Mouse (Mus musculus) liver, embryonic 15.5 days (tissue): ENCODE measurements around the gene Vmn1r112. TPM values are rescaled to one million over a fixed set of nuclear protein-coding genes. Genes with fewer than 3 reads are reported as not detected.
"Not testable (repeated sequence)": the region's sequence is repeated elsewhere in the genome, so short reads cannot be mapped to it uniquely, and the experiment has no call there.

Source experiments
- ATAC-seq: fragments of 200-750 bp; cut with Nextera tagmentation; 2 replicates; pipeline ENCODE4 v1.8.0; 2017; ENCODE audit warnings: moderate number of reproducible peaks, mild to moderate bottlenecking, moderate library complexity; ENCODE audit not compliant: insufficient read depth
- H3K27ac ChIP-seq: fragments of 300-500 bp; sonication (generic); replicated peaks from 2 replicates; pipeline ENCODE4 v1.5.1; 2015; ENCODE audit warnings: mild to moderate bottlenecking, inconsistent platforms
- H3K27me3 ChIP-seq: fragments of 300-500 bp; sonication (generic); 2 replicates; pipeline ENCODE4 v1.6.1; 2015; ENCODE audit warnings: mild to moderate bottlenecking, inconsistent platforms
- H3K36me3 ChIP-seq: fragments of 300-500 bp; sonication (generic); replicated peaks from 2 replicates; pipeline ENCODE4 v1.6.1; 2015; ENCODE audit warnings: moderate library complexity, mild to moderate bottlenecking, inconsistent platforms
- H3K4me1 ChIP-seq: fragments of 300-500 bp; sonication (generic); replicated peaks from 2 replicates; pipeline ENCODE4 v1.6.1; 2015; ENCODE audit warnings: inconsistent platforms
- H3K4me2 ChIP-seq: fragments of 300-500 bp; sonication (generic); 2 replicates; pipeline ENCODE4 v1.6.1; 2015; ENCODE audit warnings: moderate library complexity, mild to moderate bottlenecking, inconsistent platforms
- H3K4me3 ChIP-seq: fragments of 300-500 bp; sonication (generic); replicated peaks from 2 replicates; pipeline ENCODE4 v1.5.1; 2015; ENCODE audit warnings: mild to moderate bottlenecking, inconsistent platforms
- H3K9ac ChIP-seq: fragments of 300-500 bp; sonication (generic); 2 replicates; pipeline ENCODE4 v1.6.1; 2015; ENCODE audit warnings: moderate library complexity, mild to moderate bottlenecking, inconsistent platforms
- H3K9me3 ChIP-seq: fragments of 300-500 bp; sonication (generic); replicated peaks from 2 replicates; pipeline ENCODE4 v1.6.1; 2016; ENCODE audit warnings: inconsistent platforms
- WGBS: fragments of 180-500 bp; shearing (Covaris S2); methylation state at CpG from one replicate; pipeline ENCODE4 v1.1.7; 2015; ENCODE audit warnings: mixed read lengths; ENCODE audit not compliant: insufficient replicate concordance; 5-methylcytosine and 5-hydroxymethylcytosine counted together
- polyA plus RNA-seq: library from polyadenylated mRNA; unstranded; fragments of >200 nt; fragmentation: Nextera tagmentation; extraction: Ambion mirVana; gene quantifications from 2 replicates; pipeline ENCODE4 v1.2.1, GENCODE M21; 2015

Gene Vmn1r112
- not detected in 2 replicates for polyA plus RNA-seq

GRCm38 (mm10) chr7:20770885-20771284 lies at the start of gene Vmn1r112:
Gene Vmn1r112, plus strand, starts transcription at chr7:20771185.
- H3K9me3 ChIP-seq, H3K27me3 ChIP-seq, H3K4me3 ChIP-seq, H3K4me1 ChIP-seq, H3K4me2 ChIP-seq, ATAC-seq, H3K9ac ChIP-seq, H3K36me3 ChIP-seq, H3K27ac ChIP-seq: not testable (repeated sequence)
- no CpG with 5 or more reads among the region's 3 CpGs for WGBS

- not testable (repeated sequence) for H3K27me3 ChIP-seq, H3K4me2 ChIP-seq, H3K36me3 ChIP-seq, H3K4me3 ChIP-seq, ATAC-seq, H3K9me3 ChIP-seq, H3K4me1 ChIP-seq, H3K9ac ChIP-seq, H3K27ac ChIP-seq
- no CpG with 5 or more reads among the region's 1 CpGs for WGBS
Observed at GRCm38 (mm10) chr7:20730524-20730923, 40.5 kb upstream of the Vmn1r112 start, which contains the start of gene Gm10668. Gene Gm10668, minus strand, starts transcription at chr7:20730624.

- not testable (repeated sequence) for H3K4me1 ChIP-seq
Observed at GRCm38 (mm10) chr7:20786985-20787384, 16.0 kb downstream of the Vmn1r112 start, which contains the start of gene Vmn1r113. Gene Vmn1r113, plus strand, starts transcription at chr7:20787285.

GRCm38 (mm10) chr7:20812086-20812485 lies 41.1 kb downstream of the Vmn1r112 start, which contains the start of gene Vmn1r114:
Gene Vmn1r114, minus strand, starts transcription at chr7:20812186.
- not testable (repeated sequence) for H3K27ac ChIP-seq, H3K9me3 ChIP-seq, H3K4me3 ChIP-seq, H3K36me3 ChIP-seq, H3K9ac ChIP-seq, ATAC-seq, H3K4me1 ChIP-seq, H3K4me2 ChIP-seq, H3K27me3 ChIP-seq
- WGBS, result no CpG with 5 or more reads among the region's 5 CpGs

More at GRCm38 (mm10) chr7:20786985-20787384, 16.0 kb downstream of the Vmn1r112 start, which contains the start of gene Vmn1r113:
- H3K27ac ChIP-seq, H3K9me3 ChIP-seq, H3K9ac ChIP-seq, ATAC-seq, H3K36me3 ChIP-seq, H3K4me3 ChIP-seq, H3K27me3 ChIP-seq, H3K4me2 ChIP-seq: not testable (repeated sequence)
- WGBS, result 44% methylated on average over 2 of the region's 2 CpGs

Other genes with a start within 250 kb of the Vmn1r112 start
- gene Vmn1r104, start 237.3 kb upstream of the Vmn1r112 start, polyA plus RNA-seq, result not detected in 2 replicates
- gene Gm5726, start 225.4 kb upstream of the Vmn1r112 start, polyA plus RNA-seq, result not detected in 2 replicates
- not detected in 2 replicates for gene Gm4141, start 194.9 kb upstream of the Vmn1r112 start, polyA plus RNA-seq
- not detected in 2 replicates for gene Gm4513, start 172.2 kb upstream of the Vmn1r112 start, polyA plus RNA-seq
- not detected in 2 replicates for gene Vmn1r107, start 102.3 kb upstream of the Vmn1r112 start, polyA plus RNA-seq
- gene Vmn1r111, start 68.0 kb upstream of the Vmn1r112 start, polyA plus RNA-seq, result not detected in 2 replicates
- gene Gm10668, start 40.6 kb upstream of the Vmn1r112 start, polyA plus RNA-seq, result not detected in 2 replicates
- not detected in 2 replicates for gene Vmn1r113, start 16.1 kb downstream of the Vmn1r112 start, polyA plus RNA-seq
- not detected in 2 replicates for gene Vmn1r114, start 41.0 kb downstream of the Vmn1r112 start, polyA plus RNA-seq
- not detected in 2 replicates for gene Vmn1r115, start 73.8 kb downstream of the Vmn1r112 start, polyA plus RNA-seq
- gene Vmn1r116, start 101.1 kb downstream of the Vmn1r112 start, polyA plus RNA-seq, result not detected in 2 replicates
- gene Vmn1r117, start 112.9 kb downstream of the Vmn1r112 start, polyA plus RNA-seq, result not detected in 2 replicates
- not detected in 2 replicates for gene Vmn1r118, start 141.2 kb downstream of the Vmn1r112 start, polyA plus RNA-seq
- not detected in 2 replicates for gene Vmn1r119, start 241.3 kb downstream of the Vmn1r112 start, polyA plus RNA-seq